ENCODE assay signal across 22 mouse cellular contexts in genomic region chr12:32727539-32727938, GRCm38 (mm10).
DNase-seq lines count a peak whose midpoint lies in the region; ATAC-seq and TF ChIP-seq lines count a peak whose summit lies in the region.
"Had no signal": no experiment of that assay in that cellular context is flagged by ENCODE, and none has a peak within 500 bp of the region (broad histone marks: within the 10 kb centered on the region; RNA-seq: fewer than 3 reads in every experiment).

No protein-coding gene starts in this region.

- in situ Hi-C loops in Patski (cut with MboI; ENCODE audit: low pct_unique_long_range_greater_than_20kb), result no loop called here

- H3K36me3 ChIP-seq in intestine, postnatal 0 days (ENCODE audit: control insufficient read depth, insufficient read depth), result no peaks in the 10 kb centered on the region
- H3K36me3 ChIP-seq in intestine, embryonic 15.5 days, result no peaks in the 10 kb centered on the region
- H3K36me3 ChIP-seq in lung, postnatal 0 days (ENCODE audit: insufficient read depth, low read length), result no peaks in the 10 kb centered on the region
- H3K36me3 ChIP-seq: embryonic facial prominence, embryonic 12.5 days; forebrain, embryonic 12.5 days; heart, embryonic 10.5 days had no signal

- WGBS in intestine, postnatal 0 days, result 77% methylated on average over 1 of the region's 1 CpGs
- 83% methylated on average over 1 of the region's 1 CpGs for WGBS in intestine, embryonic 15.5 days
- 84% methylated on average over 1 of the region's 1 CpGs for WGBS in lung, postnatal 0 days

- 0 out of 2 replicates have a peak, but pooled peaks cover 2% of the 10 kb centered on the region for H3K9me3 ChIP-seq in intestine, postnatal 0 days (ENCODE audit: control insufficient read depth)
- H3K9me3 ChIP-seq in intestine, embryonic 15.5 days, result no peaks in the 10 kb centered on the region
- H3K9me3 ChIP-seq in lung, postnatal 0 days (ENCODE audit: low read length), result no peaks in the 10 kb centered on the region
- H3K9me3 ChIP-seq: embryonic facial prominence, embryonic 12.5 days; forebrain, embryonic 12.5 days; heart, embryonic 10.5 days had no signal

- no peak overlapping the region for H3K27ac ChIP-seq in intestine, postnatal 0 days (ENCODE audit: low read depth, low read length)
- H3K27ac ChIP-seq in intestine, embryonic 15.5 days, result no peak overlapping the region
- H3K27ac ChIP-seq in lung, postnatal 0 days (ENCODE audit: low read length), result no peak overlapping the region
- H3K27ac ChIP-seq: embryonic facial prominence, embryonic 12.5 days; forebrain, embryonic 12.5 days; gastrocnemius, adult 2 months; heart, embryonic 10.5 days had no signal

- peak; percentile 36 for TF ChIP-seq CTCF in intestine, postnatal 0 days (IDR thresholded peaks at IDR 0.05; ENCODE audit: low read depth)
- TF ChIP-seq CTCF in lung, postnatal 0 days (IDR thresholded peaks at IDR 0.05), result peak; percentile 16; the same call in 1 of the 2 replicates
- TF ChIP-seq CTCF in Patski (IDR thresholded peaks at IDR 0.05), result peak; percentile 36

- H3K4me2 ChIP-seq in intestine, postnatal 0 days (replicated peaks; ENCODE audit: low read depth), result no peak overlapping the region
- no peak overlapping the region for H3K4me2 ChIP-seq in intestine, embryonic 15.5 days (replicated peaks)
- H3K4me2 ChIP-seq in lung, postnatal 0 days (replicated peaks; ENCODE audit: low read depth, low read length), result no peak overlapping the region
- H3K4me2 ChIP-seq: embryonic facial prominence, embryonic 12.5 days; forebrain, embryonic 12.5 days had no signal

- H3K4me3 ChIP-seq in intestine, postnatal 0 days (ENCODE audit: low read depth, low read length), result no peak overlapping the region
- no peak overlapping the region for H3K4me3 ChIP-seq in intestine, embryonic 15.5 days (replicated peaks)
- no peak overlapping the region for H3K4me3 ChIP-seq in lung, postnatal 0 days (ENCODE audit: low read depth, low read length)
- H3K4me3 ChIP-seq: embryonic facial prominence, embryonic 12.5 days; forebrain, embryonic 12.5 days; gastrocnemius, adult 2 months; heart, embryonic 10.5 days; megakaryocyte, embryonic 14.5 days had no signal

- CTCF ChIA-PET in Patski (lab: Charles Lee), result interaction anchor here (1.2 to 1.8 kb wide), 4 partner anchors 11 to 170 kb away, joined by 3 to 6 read pairs (median 4); no protein-coding TSS in a partner anchor

- H3K9ac ChIP-seq in intestine, postnatal 0 days (ENCODE audit: low read depth, low read length), result no peak overlapping the region
- no peak overlapping the region for H3K9ac ChIP-seq in intestine, embryonic 15.5 days
- H3K9ac ChIP-seq in lung, postnatal 0 days (replicated peaks; ENCODE audit: low read depth), result no peak overlapping the region
- H3K9ac ChIP-seq: embryonic facial prominence, embryonic 12.5 days; forebrain, embryonic 12.5 days had no signal

- H3K4me1 ChIP-seq in intestine, postnatal 0 days (replicated peaks; ENCODE audit: control insufficient read depth, insufficient read depth, low read length), result 0 out of 2 replicates have a peak, but pooled peaks cover 2% of the 10 kb centered on the region
- H3K4me1 ChIP-seq in intestine, embryonic 15.5 days (replicated peaks), result no peaks in the 10 kb centered on the region
- H3K4me1 ChIP-seq in lung, postnatal 0 days (ENCODE audit: insufficient read depth, low read depth, low read length), result no peaks in the 10 kb centered on the region
- H3K4me1 ChIP-seq: embryonic facial prominence, embryonic 12.5 days; heart, embryonic 10.5 days; megakaryocyte, embryonic 14.5 days had no signal

- POLR2A ChIA-PET in Patski (lab: Charles Lee), result interaction anchor here (1.0 kb wide), 1 partner anchor 227 kb away, joined by 3 read pairs; no protein-coding TSS in a partner anchor

- ATAC-seq in intestine, postnatal 0 days, result no peak
- no peak for ATAC-seq in intestine, embryonic 15.5 days
- no peak for ATAC-seq in lung, postnatal 0 days
- no peak for ATAC-seq in Patski
- ATAC-seq in neutrophil, adult 5-6 weeks (ENCODE audit: extremely low read depth, insufficient number of reproducible peaks, low FRiP score, poor library complexity, severe bottlenecking), result 0 out of 2 replicates have a peak, but pooled peaks have one; percentile 56
- ATAC-seq: hindbrain, embryonic 16.5 days; midbrain, embryonic 16.5 days had no signal

- DNase-seq in lung, postnatal 0 days (ENCODE audit: low spot score), result no peak
- DNase-seq in lung, postnatal 4 days, result no peak
- no peak for DNase-seq in Patski (ENCODE audit: low read depth, low spot score)
- no peak for DNase-seq in cerebellum, postnatal 10 days
- DNase-seq in right cerebral cortex, postnatal 36 days (ENCODE audit: low spot score in 2 of 2), result no peak
- DNase-seq: adrenal gland, adult 2 months; cerebellum, adult 11-12 months; cerebellum, postnatal 25 days; gastrocnemius, adult 2 months; kidney, adult 18-20 months; kidney, postnatal 14 days; lung, postnatal 10 days; right cerebral cortex, adult 18-20 months had no signal

- no peak for TF ChIP-seq EP300 in lung, postnatal 0 days (IDR thresholded peaks at IDR 0.05)

- H3K27me3 ChIP-seq in intestine, postnatal 0 days (replicated peaks; ENCODE audit: control insufficient read depth, insufficient read depth, low read length), result no peaks in the 10 kb centered on the region
- no peaks in the 10 kb centered on the region for H3K27me3 ChIP-seq in intestine, embryonic 15.5 days (replicated peaks)
- no peaks in the 10 kb centered on the region for H3K27me3 ChIP-seq in lung, postnatal 0 days (replicated peaks; ENCODE audit: insufficient read depth, low read length)
- no peaks in the 10 kb centered on the region for H3K27me3 ChIP-seq in Patski
- H3K27me3 ChIP-seq: embryonic facial prominence, embryonic 12.5 days; forebrain, embryonic 12.5 days; megakaryocyte, embryonic 14.5 days had no signal
